Mouse (Mus musculus): ENCODE results near the gene Unc93a. TPM values are rescaled to one million over a fixed set of nuclear protein-coding genes. Genes with fewer than 3 reads are reported as not detected.
"Not testable (repeated sequence)": the region's sequence is repeated elsewhere in the genome, so short reads cannot be mapped to it uniquely, and the experiment has no call there.

Gene Unc93a
- total RNA-seq, 1 experiment, result 0.13 TPM

DNA sequence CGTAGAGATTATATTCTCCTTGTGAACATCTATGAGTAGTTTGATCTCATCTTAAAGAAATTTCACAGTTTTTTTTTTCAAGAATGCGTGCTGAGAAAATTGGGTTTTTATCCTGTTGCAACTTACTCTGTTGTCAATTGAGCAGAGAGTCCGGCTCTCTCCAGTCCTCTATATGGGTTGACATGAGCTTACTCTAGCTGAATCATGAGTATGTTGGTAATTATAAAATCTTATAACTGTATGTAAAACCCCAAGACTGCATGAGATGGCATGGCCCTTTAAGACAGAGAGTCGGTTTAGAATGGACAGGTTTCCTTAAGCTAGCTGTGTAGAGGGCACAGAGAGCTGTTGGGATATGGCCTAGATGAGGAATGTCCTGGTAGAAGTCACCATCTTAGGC, 70.8 kb downstream of the Unc93a start, which contains the start of gene Tcp10b:
Tcp10b (plus strand) TSS at position 301 of the 400 bp plus-strand sequence.
- H3K27ac ChIP-seq (ENCODE audit: insufficient read depth, low read depth, low read length, poor library complexity, severe bottlenecking); H3K4me1 ChIP-seq (ENCODE audit: control insufficient read depth in 2 of 2, insufficient read depth in 2 of 2, low read length in 2 of 2, poor library complexity in 1 of 2); DNase-seq (ENCODE audit: low read depth, low spot score); H3K9me3 ChIP-seq (ENCODE audit: control insufficient read depth, insufficient read depth, low read depth, low read length); H3K36me3 ChIP-seq (ENCODE audit: control insufficient read depth, insufficient read depth, low read length, poor library complexity, severe bottlenecking); in situ Hi-C loops (cut with MboI; ENCODE audit: low sequenced_read_pairs in 2 of 2, unreplicated experiment in 2 of 2); H3K4me3 ChIP-seq (ENCODE audit: insufficient read depth in 1 of 2, low read depth in 1 of 2, low read length in 2 of 2, poor library complexity in 1 of 2, severe bottlenecking in 1 of 2); H3K9ac ChIP-seq (ENCODE audit: insufficient read depth, low read depth, low read length, poor library complexity, severe bottlenecking): not testable (repeated sequence)

Other genes starting within 250 kb of the Unc93a start
- gene Pnldc1, start 221.6 kb downstream of the Unc93a start, total RNA-seq (2012; rRNA removed), result 18.7 and 35.5 TPM in 2 replicates
- 414 and 519 TPM in 2 replicates for gene Tcp1, start 216.1 kb downstream of the Unc93a start, total RNA-seq (2012; rRNA removed)
- gene Mrpl18, start 215.5 kb downstream of the Unc93a start, total RNA-seq (2012; rRNA removed), result 119 and 147 TPM in 2 replicates
- 6.4 and 9.1 TPM in 2 replicates for gene Acat3, start 191.2 kb downstream of the Unc93a start, total RNA-seq (2012; rRNA removed)
- gene Acat2, start 171.1 kb downstream of the Unc93a start, total RNA-seq (2012; rRNA removed), result 44.0 and 57.3 TPM in 2 replicates
- gene Wtap, start 137.6 kb downstream of the Unc93a start, total RNA-seq (2012; rRNA removed), result 83.8 and 85.6 TPM in 2 replicates
- 161 and 199 TPM in 2 replicates for gene Sod2, start 125.0 kb downstream of the Unc93a start, total RNA-seq (2012; rRNA removed)
- gene Gpr31b, start 79.5 kb downstream of the Unc93a start, total RNA-seq (2012; rRNA removed), result not detected in 2 replicates
- gene Tcp10b, start 70.7 kb downstream of the Unc93a start, total RNA-seq (2012; rRNA removed), result 0.31 and 0.79 TPM in 2 replicates
- not detected in 2 replicates for gene Smok2a, start 89.4 kb upstream of the Unc93a start, total RNA-seq (2012; rRNA removed)
- gene Smok2b, start 98.4 kb upstream of the Unc93a start, total RNA-seq (2012; rRNA removed), result not detected in 2 replicates
- not detected in 2 replicates for gene Tcp10c, start 222.8 kb upstream of the Unc93a start, total RNA-seq (2012; rRNA removed)